Mouse (Mus musculus) forebrain, embryonic 16.5 days (tissue): ENCODE results near the gene Zfp870. TPM values are rescaled to one million over a fixed set of nuclear protein-coding genes. Genes with fewer than 3 reads are reported as not detected.

Experiments used
- ATAC-seq: fragments of 200-750 bp; cut with Nextera tagmentation; 2 replicates; pipeline ENCODE4 v1.8.0; 2017; ENCODE audit warnings: mild to moderate bottlenecking, moderate library complexity
- H3K27ac ChIP-seq: fragments of 300-500 bp; sonication (generic); 2 replicates; pipeline ENCODE4 v1.5.1; 2014; ENCODE audit warnings: low read length, control low read depth
- H3K27me3 ChIP-seq: fragments of 300-500 bp; sonication (generic); replicated peaks from 2 replicates; pipeline ENCODE4 v1.6.1; 2014; ENCODE audit warnings: low read length; ENCODE audit not compliant: control insufficient read depth, insufficient read depth
- H3K36me3 ChIP-seq: fragments of 300-500 bp; sonication (generic); 2 replicates; pipeline ENCODE4 v1.6.1; 2014; ENCODE audit not compliant: control insufficient read depth, insufficient read depth
- H3K4me1 ChIP-seq: fragments of 300-500 bp; sonication (generic); replicated peaks from 2 replicates; pipeline ENCODE4 v1.6.1; 2014; ENCODE audit warnings: low read length; ENCODE audit not compliant: control insufficient read depth, insufficient read depth
- H3K4me2 ChIP-seq: fragments of 300-500 bp; sonication (generic); 2 replicates; pipeline ENCODE4 v1.6.1; 2014; ENCODE audit warnings: mild to moderate bottlenecking, low read length, control low read depth
- H3K4me3 ChIP-seq: fragments of 300-500 bp; sonication (generic); replicated peaks from 2 replicates; pipeline ENCODE4 v1.5.1; 2014; ENCODE audit warnings: mild to moderate bottlenecking, low read length, control low read depth
- H3K9ac ChIP-seq: fragments of 300-500 bp; sonication (generic); replicated peaks from 2 replicates; pipeline ENCODE4 v1.6.1; 2014; ENCODE audit warnings: low read depth, low read length, control low read depth
- H3K9me3 ChIP-seq: fragments of 300-500 bp; sonication (generic); 2 replicates; pipeline ENCODE4 v1.6.1; 2016; ENCODE audit warnings: low read length; ENCODE audit not compliant: control insufficient read depth
- WGBS: fragments of 180-500 bp; shearing (Covaris S2); extraction: QIAGEN DNeasy Blood & Tissue Kit; methylation state at CpG from one replicate; pipeline ENCODE4 v1.1.7; 2014; 5-methylcytosine and 5-hydroxymethylcytosine counted together
- polyA plus RNA-seq: library from polyadenylated mRNA; unstranded; fragments of >200 nt; fragmentation: Nextera tagmentation; extraction: Ambion mirVana; gene quantifications from 2 replicates; pipeline ENCODE4 v1.2.1, GENCODE M21; 2015

The Zfp870 gene
- 8.1 and 10.4 TPM in 2 replicates for polyA plus RNA-seq

GRCm38 (mm10) chr17:32891239-32892180 lies at the start of gene Zfp870:
Gene Zfp870, minus strand, starts transcription at chr17:32891642.
- WGBS: 9% methylated on average over 33 of the region's 33 CpGs
- Histone ChIP-seq H3K4me1 (peaks cover 11% of the 10 kb centered on the region), H3K27me3 (no peaks in the 10 kb centered on the region), H3K9me3 (no peaks in the 10 kb centered on the region), H3K27ac (peak within 1 kb of the TSS; percentile 68), H3K4me2 (peak within 1 kb of the TSS; percentile 72), H3K4me3 (peak within 1 kb of the TSS; percentile 76), H3K36me3 (no peaks in the 10 kb centered on the region), H3K9ac (peak within 1 kb of the TSS; percentile 78)
- peak; percentile 99 for ATAC-seq

GRCm38 (mm10) chr17:32939831-32940230 lies 48.4 kb upstream of the Zfp870 start:
- H3K27ac ChIP-seq: no peak overlapping the region
- H3K4me3 ChIP-seq: no peak overlapping the region
- no peaks in the 10 kb centered on the region for H3K36me3 ChIP-seq
- H3K27me3 ChIP-seq: no peaks in the 10 kb centered on the region
- H3K9ac ChIP-seq: no peak overlapping the region
- no peak for ATAC-seq
- no peaks in the 10 kb centered on the region for H3K4me1 ChIP-seq
- no peaks in the 10 kb centered on the region for H3K9me3 ChIP-seq
- WGBS: 84% methylated on average over 4 of the region's 4 CpGs
- no peak overlapping the region for H3K4me2 ChIP-seq

DNA sequence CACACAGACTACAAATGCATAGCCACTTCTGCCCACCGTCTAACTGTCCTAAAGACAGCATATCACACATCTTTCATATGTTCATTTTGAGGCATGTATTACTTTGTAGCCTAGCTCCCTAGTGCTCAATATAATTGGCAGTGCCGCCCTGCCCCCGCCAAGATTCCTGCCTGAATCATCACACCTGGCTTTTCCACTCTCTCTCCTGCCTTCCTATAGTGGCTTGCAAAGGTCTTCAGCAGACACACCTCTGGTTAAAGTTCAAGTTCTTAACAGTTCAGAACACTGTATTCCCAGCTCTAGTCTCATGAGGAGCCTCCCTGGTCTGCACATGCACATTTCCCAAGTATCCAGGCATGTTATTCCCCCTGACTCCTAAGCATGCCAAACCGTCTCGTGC lies 36.4 kb upstream of the Zfp870 start:
- Histone ChIP-seq H3K27ac (no peak overlapping the region), H3K36me3 (no peaks in the 10 kb centered on the region), H3K4me2 (no peak overlapping the region), H3K9ac (no peak overlapping the region), H3K27me3 (0 out of 2 replicates have a peak, but pooled peaks cover 2% of the 10 kb centered on the region), H3K4me1 (0 out of 2 replicates have a peak, but pooled peaks cover 6% of the 10 kb centered on the region), H3K4me3 (no peak overlapping the region), H3K9me3 (no peaks in the 10 kb centered on the region)
- 84% methylated on average over 5 of the region's 5 CpGs for WGBS
- no peak for ATAC-seq

GRCm38 (mm10) chr17:32924658-32925312 lies 33.3 kb upstream of the Zfp870 start:
- Histone ChIP-seq H3K27ac (no peak overlapping the region; the same call in 1 of the 2 replicates), H3K4me2 (peak overlapping the region; percentile 89), H3K9ac (peak overlapping the region; percentile 80), H3K9me3 (no peaks in the 10 kb centered on the region), H3K4me1 (0 out of 2 replicates have a peak, but pooled peaks cover 6% of the 10 kb centered on the region), H3K36me3 (no peaks in the 10 kb centered on the region), H3K4me3 (peak overlapping the region; percentile 61), H3K27me3 (0 out of 2 replicates have a peak, but pooled peaks cover 2% of the 10 kb centered on the region)
- 13% methylated on average over 32 of the region's 32 CpGs for WGBS
- peak; percentile 97 for ATAC-seq

DNA sequence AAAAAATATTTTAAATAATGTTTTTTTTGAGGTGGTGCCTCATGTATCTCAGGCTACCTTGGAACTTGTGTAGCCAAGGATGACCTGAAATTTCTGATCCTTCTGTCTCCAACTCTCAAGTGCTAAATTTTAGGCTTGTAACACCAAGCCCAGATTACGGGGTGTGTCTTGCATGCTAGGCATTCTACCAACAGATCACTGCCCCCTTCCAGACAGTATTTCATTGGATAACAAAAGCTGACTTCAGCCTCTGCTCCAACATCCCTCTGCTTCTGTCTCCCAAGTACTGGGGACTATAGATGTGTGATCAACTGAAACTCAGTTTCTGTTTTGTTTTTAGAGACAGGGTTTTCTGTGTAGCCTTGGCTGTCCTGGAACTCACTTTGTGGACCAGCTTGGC lies 32.2 kb upstream of the Zfp870 start:
- Histone ChIP-seq H3K4me2 (no peak overlapping the region), H3K36me3 (no peaks in the 10 kb centered on the region), H3K9ac (no peak overlapping the region), H3K4me3 (no peak overlapping the region), H3K27ac (no peak overlapping the region), H3K4me1 (0 out of 2 replicates have a peak, but pooled peaks cover 6% of the 10 kb centered on the region), H3K27me3 (0 out of 2 replicates have a peak, but pooled peaks cover 2% of the 10 kb centered on the region), H3K9me3 (no peaks in the 10 kb centered on the region)
- 100% methylated on average over 1 of the region's 1 CpGs for WGBS
- no peak for ATAC-seq

- H3K27me3 ChIP-seq: no peaks in the 10 kb centered on the region
- no peak for ATAC-seq
- H3K36me3 ChIP-seq: no peaks in the 10 kb centered on the region
- H3K4me2 ChIP-seq: no peak overlapping the region
- peaks cover 3% of the 10 kb centered on the region for H3K4me1 ChIP-seq
- no peaks in the 10 kb centered on the region for H3K9me3 ChIP-seq
- no peak overlapping the region for H3K4me3 ChIP-seq
- WGBS: 82% methylated on average over 2 of the region's 2 CpGs
- no peak overlapping the region for H3K27ac ChIP-seq
- H3K9ac ChIP-seq: no peak overlapping the region
These were observed 27.7 kb upstream of the Zfp870 start for GRCm38 (mm10) chr17:32919123-32919522.

- Histone ChIP-seq H3K27ac (no peak within 1 kb of the TSS), H3K9ac (no peak within 1 kb of the TSS), H3K36me3 (no peaks in the 10 kb centered on the region), H3K27me3 (peaks cover 2% of the 10 kb centered on the region; the same call in 1 of the 2 replicates), H3K4me3 (no peak within 1 kb of the TSS), H3K9me3 (no peaks in the 10 kb centered on the region), H3K4me2 (no peak within 1 kb of the TSS), H3K4me1 (peaks cover 3% of the 10 kb centered on the region)
- 43% methylated on average over 2 of the region's 2 CpGs for WGBS
- no peak for ATAC-seq
These were observed 25.7 kb upstream of the Zfp870 start, which contains the start of gene Cyp4f14 for GRCm38 (mm10) chr17:32917131-32917530. Gene Cyp4f14, minus strand, starts transcription at chr17:32917342.

GRCm38 (mm10) chr17:32916075-32916474 lies 24.6 kb upstream of the Zfp870 start:
- no peak overlapping the region for H3K4me3 ChIP-seq
- no peak for ATAC-seq
- peaks cover 3% of the 10 kb centered on the region for H3K4me1 ChIP-seq
- WGBS: 75% methylated on average over 1 of the region's 1 CpGs
- no peak overlapping the region for H3K27ac ChIP-seq
- H3K9me3 ChIP-seq: no peaks in the 10 kb centered on the region
- no peak overlapping the region for H3K4me2 ChIP-seq
- peaks cover 2% of the 10 kb centered on the region; the same call in 1 of the 2 replicates for H3K27me3 ChIP-seq
- no peak overlapping the region for H3K9ac ChIP-seq
- no peaks in the 10 kb centered on the region for H3K36me3 ChIP-seq

DNA sequence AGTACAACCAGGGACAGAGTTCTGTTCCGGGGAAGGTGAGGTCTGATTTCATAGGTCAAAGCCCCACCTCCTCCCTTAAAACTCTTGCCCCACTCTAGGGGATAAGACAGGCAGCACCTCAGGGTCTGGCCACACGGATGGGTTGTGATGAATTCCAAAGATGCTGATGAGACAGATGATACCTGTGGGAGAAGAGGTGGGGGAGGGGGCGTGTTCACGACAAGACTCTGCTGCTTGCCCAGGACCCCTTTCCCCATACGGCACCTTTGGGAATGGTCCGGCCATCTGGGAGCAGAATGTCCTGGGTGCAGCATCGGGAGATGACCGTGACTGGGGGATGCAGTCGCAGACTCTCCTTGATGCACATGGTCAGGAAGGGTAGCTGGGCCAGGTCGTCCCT lies 14.7 kb upstream of the Zfp870 start:
- no peak overlapping the region for H3K27ac ChIP-seq
- no peaks in the 10 kb centered on the region for H3K4me1 ChIP-seq
- no peaks in the 10 kb centered on the region for H3K36me3 ChIP-seq
- no peak for ATAC-seq
- H3K9ac ChIP-seq: no peak overlapping the region
- H3K9me3 ChIP-seq: no peaks in the 10 kb centered on the region
- H3K27me3 ChIP-seq: 0 out of 2 replicates have a peak, but pooled peaks cover 5% of the 10 kb centered on the region
- WGBS: 84% methylated on average over 10 of the region's 10 CpGs
- H3K4me2 ChIP-seq: no peak overlapping the region
- no peak overlapping the region for H3K4me3 ChIP-seq
